Mouse (Mus musculus): ENCODE measurements around the gene Tenm4. TPM values are rescaled to one million over a fixed set of nuclear protein-coding genes. Genes with fewer than 3 reads are reported as not detected.
A peak's percentile ranks its signal among the peaks of the same experiment; 100 is the strongest.

Gene Tenm4
- polyA plus RNA-seq, 1 experiment from 2014 or later: 38.0 TPM

DNA sequence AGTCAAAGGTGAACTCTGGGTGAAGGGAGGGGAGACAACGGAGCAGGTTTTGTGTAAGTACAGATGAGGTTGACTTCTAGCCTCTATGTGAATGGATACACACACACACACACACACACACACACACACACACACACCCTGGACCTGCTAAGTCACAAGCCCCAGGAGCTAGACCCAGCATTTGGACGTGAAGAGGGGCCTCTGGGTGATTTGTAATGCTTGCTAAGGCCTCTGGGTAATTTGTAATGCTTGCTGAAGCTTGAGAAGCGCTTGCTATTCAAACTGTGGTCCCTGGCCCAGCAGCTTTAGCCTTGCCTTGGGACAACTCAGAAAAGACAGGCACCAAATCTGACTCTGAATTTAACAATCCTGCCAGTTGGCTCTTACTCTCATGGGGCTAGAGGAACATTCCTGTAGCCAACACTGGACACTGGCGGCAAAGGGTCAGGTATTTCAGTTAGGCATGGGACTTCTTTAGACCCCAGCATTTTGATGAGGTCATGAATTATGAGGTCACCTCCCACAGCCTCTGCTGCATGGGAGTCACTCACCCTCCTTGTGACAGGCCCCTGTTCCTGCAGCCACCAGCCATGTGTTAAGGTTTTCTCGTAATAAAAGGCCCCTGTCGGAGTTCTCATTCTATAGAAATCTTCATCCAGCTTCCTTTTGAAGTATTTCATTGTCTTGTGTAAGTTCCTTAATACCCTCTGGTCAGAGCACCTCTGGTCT, 237.3 kb downstream of the Tenm4 start:
- 45% methylated on average over 6 of the region's 6 CpGs for WGBS
- DNase-seq: no peak
- H3K27me3 ChIP-seq (ENCODE audit: control insufficient read depth, insufficient read depth, low read length): no peaks in the 10 kb centered on the region
- H3K36me3 ChIP-seq (ENCODE audit: control insufficient read depth, insufficient read depth, low read length): no peaks in the 10 kb centered on the region
- H3K9me3 ChIP-seq (ENCODE audit: control insufficient read depth, low read length): no peaks in the 10 kb centered on the region
- no peak overlapping the region for H3K4me2 ChIP-seq (ENCODE audit: low read length)
- H3K4me1 ChIP-seq (ENCODE audit: control insufficient read depth, insufficient read depth, low read length): 0 out of 2 replicates have a peak, but pooled peaks cover 6% of the 10 kb centered on the region
- H3K9ac ChIP-seq (replicated peaks; ENCODE audit: low read length): no peak overlapping the region
- no peak overlapping the region for H3K27ac ChIP-seq (replicated peaks; ENCODE audit: low read depth, low read length)
- ATAC-seq (ENCODE audit: low FRiP score, low TSS enrichment): no peak
- no peak overlapping the region for H3K4me3 ChIP-seq (replicated peaks; ENCODE audit: low read depth, low read length)

- H3K4me1 ChIP-seq (ENCODE audit: control insufficient read depth, insufficient read depth, low read length): peaks cover 11% of the 10 kb centered on the region
- H3K27me3 ChIP-seq (ENCODE audit: control insufficient read depth, insufficient read depth, low read length): no peaks in the 10 kb centered on the region
- H3K9me3 ChIP-seq (ENCODE audit: control insufficient read depth, low read length): no peaks in the 10 kb centered on the region
- DNase-seq (peak; percentile 32), ATAC-seq (ENCODE audit: low FRiP score, low TSS enrichment) (no peak)
- H3K27ac ChIP-seq (replicated peaks; ENCODE audit: low read depth, low read length): no peak overlapping the region
- H3K36me3 ChIP-seq (ENCODE audit: control insufficient read depth, insufficient read depth, low read length): no peaks in the 10 kb centered on the region
- no peak overlapping the region for H3K9ac ChIP-seq (replicated peaks; ENCODE audit: low read length)
- no peak overlapping the region for H3K4me3 ChIP-seq (replicated peaks; ENCODE audit: low read depth, low read length)
- 64% methylated on average over 11 of the region's 11 CpGs for WGBS
- no peak overlapping the region for H3K4me2 ChIP-seq (ENCODE audit: low read length)
Measured at GRCm38 (mm10) chr7:96409323-96409880, 238.4 kb downstream of the Tenm4 start.

- H3K4me2 ChIP-seq (ENCODE audit: low read length): no peak overlapping the region
- no peak overlapping the region for H3K9ac ChIP-seq (replicated peaks; ENCODE audit: low read length)
- no peaks in the 10 kb centered on the region for H3K27me3 ChIP-seq (ENCODE audit: control insufficient read depth, insufficient read depth, low read length)
- ATAC-seq (ENCODE audit: low FRiP score, low TSS enrichment) (no peak), DNase-seq (peak; percentile 49)
- no peaks in the 10 kb centered on the region for H3K36me3 ChIP-seq (ENCODE audit: control insufficient read depth, insufficient read depth, low read length)
- H3K4me1 ChIP-seq (ENCODE audit: control insufficient read depth, insufficient read depth, low read length): peaks cover 18% of the 10 kb centered on the region
- H3K27ac ChIP-seq (replicated peaks; ENCODE audit: low read depth, low read length): no peak overlapping the region
- WGBS: 25% methylated on average over 1 of the region's 1 CpGs
- H3K4me3 ChIP-seq (replicated peaks; ENCODE audit: low read depth, low read length): no peak overlapping the region
- H3K9me3 ChIP-seq (ENCODE audit: control insufficient read depth, low read length): no peaks in the 10 kb centered on the region
Measured at GRCm38 (mm10) chr7:96413822-96414221, 242.8 kb downstream of the Tenm4 start.

DNA sequence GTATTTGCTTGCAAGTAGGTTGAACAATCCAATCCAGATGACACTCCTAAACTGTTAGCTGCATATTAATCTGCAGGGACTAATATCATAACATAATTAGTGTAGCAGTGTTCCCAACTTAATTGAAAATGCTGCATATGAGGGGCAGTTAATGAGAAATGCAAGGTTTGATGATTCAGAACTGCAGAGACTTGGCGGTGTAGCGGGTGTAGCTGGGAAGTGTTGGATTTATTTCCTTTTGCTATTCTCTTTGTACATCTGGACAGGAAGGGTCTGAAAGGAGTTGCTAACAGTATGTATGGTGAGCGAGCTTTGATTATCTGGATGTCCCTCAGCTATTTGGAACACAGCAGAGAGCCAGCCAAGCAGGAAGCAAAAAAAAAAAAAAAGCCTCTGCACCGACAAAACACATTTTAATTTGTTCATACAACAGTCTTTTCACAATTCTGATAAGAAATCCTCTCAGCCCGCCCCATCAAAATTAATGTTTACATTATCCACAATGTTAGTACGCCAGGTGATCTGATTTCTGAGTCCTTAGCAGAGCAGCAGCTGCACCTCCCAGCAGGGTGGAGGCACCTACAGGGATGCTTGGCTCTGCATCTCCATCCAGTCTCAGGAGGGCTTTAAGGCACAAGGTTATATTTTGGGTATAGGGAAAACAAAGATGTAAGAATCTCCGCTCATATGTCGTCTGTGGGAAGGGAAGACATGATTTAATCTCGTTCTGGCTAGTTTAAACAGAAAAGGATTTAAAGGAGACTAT, 243.4 kb downstream of the Tenm4 start:
- ATAC-seq (ENCODE audit: low FRiP score, low TSS enrichment): no peak
- Histone ChIP-seq H3K9me3 (ENCODE audit: control insufficient read depth, low read length) (no peaks in the 10 kb centered on the region), H3K4me2 (ENCODE audit: low read length) (no peak overlapping the region), H3K4me1 (ENCODE audit: control insufficient read depth, insufficient read depth, low read length) (peaks cover 18% of the 10 kb centered on the region), H3K36me3 (ENCODE audit: control insufficient read depth, insufficient read depth, low read length) (no peaks in the 10 kb centered on the region), H3K27me3 (ENCODE audit: control insufficient read depth, insufficient read depth, low read length) (no peaks in the 10 kb centered on the region), H3K9ac (replicated peaks; ENCODE audit: low read length) (no peak overlapping the region), H3K27ac (replicated peaks; ENCODE audit: low read depth, low read length) (no peak overlapping the region), H3K4me3 (replicated peaks; ENCODE audit: low read depth, low read length) (no peak overlapping the region)
- peak; percentile 35 for DNase-seq
- 58% methylated on average over 9 of the region's 9 CpGs for WGBS

- H3K27ac ChIP-seq (replicated peaks; ENCODE audit: low read depth, low read length): no peak overlapping the region
- ATAC-seq (ENCODE audit: low FRiP score, low TSS enrichment) (0 out of 2 replicates have a peak, but pooled peaks have one; percentile 20), DNase-seq (peak; percentile 76)
- no peaks in the 10 kb centered on the region for H3K36me3 ChIP-seq (ENCODE audit: control insufficient read depth, insufficient read depth, low read length)
- no peak overlapping the region for H3K4me3 ChIP-seq (replicated peaks; ENCODE audit: low read depth, low read length)
- 80% methylated on average over 13 of the region's 13 CpGs for WGBS
- H3K4me2 ChIP-seq (ENCODE audit: low read length): no peak overlapping the region
- no peaks in the 10 kb centered on the region for H3K27me3 ChIP-seq (ENCODE audit: control insufficient read depth, insufficient read depth, low read length)
- H3K4me1 ChIP-seq (ENCODE audit: control insufficient read depth, insufficient read depth, low read length): peaks cover 15% of the 10 kb centered on the region
- H3K9ac ChIP-seq (replicated peaks; ENCODE audit: low read length): no peak overlapping the region
- H3K9me3 ChIP-seq (ENCODE audit: control insufficient read depth, low read length): no peaks in the 10 kb centered on the region
Measured at GRCm38 (mm10) chr7:96417251-96418004, 246.4 kb downstream of the Tenm4 start.

GRCm38 (mm10) chr7:96418146-96418545, 247.1 kb downstream of the Tenm4 start:
- no peak for ATAC-seq (ENCODE audit: low FRiP score, low TSS enrichment)

GRCm38 (mm10) chr7:96420045-96420444, 249.0 kb downstream of the Tenm4 start:
- no peak for ATAC-seq (ENCODE audit: low FRiP score, low TSS enrichment)
- no peak overlapping the region for H3K9ac ChIP-seq (replicated peaks; ENCODE audit: low read length)
- no peaks in the 10 kb centered on the region for H3K36me3 ChIP-seq (ENCODE audit: control insufficient read depth, insufficient read depth, low read length)
- 88% methylated on average over 3 of the region's 3 CpGs for WGBS
- H3K4me1 ChIP-seq (ENCODE audit: control insufficient read depth, insufficient read depth, low read length): 0 out of 2 replicates have a peak, but pooled peaks cover 4% of the 10 kb centered on the region
- DNase-seq: no peak
- no peaks in the 10 kb centered on the region for H3K9me3 ChIP-seq (ENCODE audit: control insufficient read depth, low read length)
- no peak overlapping the region for H3K4me2 ChIP-seq (ENCODE audit: low read length)
- H3K27me3 ChIP-seq (ENCODE audit: control insufficient read depth, insufficient read depth, low read length): no peaks in the 10 kb centered on the region
- no peak overlapping the region for H3K27ac ChIP-seq (replicated peaks; ENCODE audit: low read depth, low read length)
- H3K4me3 ChIP-seq (replicated peaks; ENCODE audit: low read depth, low read length): no peak overlapping the region

More at GRCm38 (mm10) chr7:96418146-96418545, 247.1 kb downstream of the Tenm4 start:
- peaks cover 14% of the 10 kb centered on the region for H3K4me1 ChIP-seq (ENCODE audit: control insufficient read depth, insufficient read depth, low read length)
- no peak overlapping the region for H3K4me3 ChIP-seq (replicated peaks; ENCODE audit: low read depth, low read length)
- no peaks in the 10 kb centered on the region for H3K36me3 ChIP-seq (ENCODE audit: control insufficient read depth, insufficient read depth, low read length)
- no peak overlapping the region for H3K27ac ChIP-seq (replicated peaks; ENCODE audit: low read depth, low read length)
- no peak for DNase-seq
- H3K9me3 ChIP-seq (ENCODE audit: control insufficient read depth, low read length): no peaks in the 10 kb centered on the region
- H3K4me2 ChIP-seq (ENCODE audit: low read length): no peak overlapping the region
- WGBS: 84% methylated on average over 3 of the region's 3 CpGs
- H3K9ac ChIP-seq (replicated peaks; ENCODE audit: low read length): no peak overlapping the region
- H3K27me3 ChIP-seq (ENCODE audit: control insufficient read depth, insufficient read depth, low read length): no peaks in the 10 kb centered on the region

GRCm38 (mm10) chr7:96420926-96421605, 250.0 kb downstream of the Tenm4 start:
- Histone ChIP-seq H3K27me3 (ENCODE audit: control insufficient read depth, insufficient read depth, low read length) (no peaks in the 10 kb centered on the region), H3K27ac (replicated peaks; ENCODE audit: low read depth, low read length) (no peak overlapping the region), H3K4me3 (replicated peaks; ENCODE audit: low read depth, low read length) (no peak overlapping the region), H3K9me3 (ENCODE audit: control insufficient read depth, low read length) (no peaks in the 10 kb centered on the region), H3K4me1 (ENCODE audit: control insufficient read depth, insufficient read depth, low read length) (0 out of 2 replicates have a peak, but pooled peaks cover 4% of the 10 kb centered on the region), H3K4me2 (ENCODE audit: low read length) (no peak overlapping the region), H3K9ac (replicated peaks; ENCODE audit: low read length) (no peak overlapping the region), H3K36me3 (ENCODE audit: control insufficient read depth, insufficient read depth, low read length) (no peaks in the 10 kb centered on the region)
- no peak for DNase-seq
- WGBS: 87% methylated on average over 9 of the region's 9 CpGs
- no peak for ATAC-seq (ENCODE audit: low FRiP score, low TSS enrichment)
